ENCODE assay signal across 10 mouse cellular contexts in the genomic region with DNA sequence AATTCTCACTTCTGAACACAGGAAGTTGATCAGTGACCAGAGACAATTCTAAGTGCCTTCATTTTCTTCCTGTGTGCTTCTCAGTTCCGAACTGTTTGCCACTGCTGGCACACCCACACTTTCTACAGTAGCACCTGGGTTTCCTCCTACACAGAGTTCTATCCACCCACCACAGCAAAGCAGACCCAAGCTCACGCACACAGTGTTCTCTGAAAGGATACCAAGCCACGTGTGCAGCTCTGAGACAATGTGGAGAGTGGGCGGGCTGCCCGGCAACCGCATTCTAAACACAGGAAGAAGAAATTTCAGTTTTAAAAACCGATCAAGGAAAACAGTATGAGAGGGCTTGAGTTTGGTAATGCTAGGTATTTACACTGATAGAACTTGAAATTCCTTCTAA.
DNase-seq lines count a peak whose midpoint lies in the region; ATAC-seq lines count a peak whose summit lies in the region.
"Had no signal": no experiment of that assay in that cellular context is flagged by ENCODE, and none has a peak within 500 bp of the region (broad histone marks: within the 10 kb centered on the region; RNA-seq: fewer than 3 reads in every experiment).

No protein-coding gene starts in this region.

- no peaks in the 10 kb centered on the region for H3K9me3 ChIP-seq in forebrain, embryonic 10.5 days
- no peaks in the 10 kb centered on the region for H3K9me3 ChIP-seq in hindbrain, embryonic 14.5 days (ENCODE audit: control insufficient read depth, low read length)
- H3K9me3 ChIP-seq: limb, embryonic 12.5 days; neural tube, embryonic 15.5 days had no signal

- DNase-seq in frontal cortex, postnatal 36 days (ENCODE audit: low spot score in 2 of 2) = peak; percentile 82 to 91
- peak; percentile 79 to 89 for DNase-seq in left cerebral cortex, adult 18-20 months (ENCODE audit: low spot score in 2 of 2)
- DNase-seq in right cerebral cortex, postnatal 14 days = peak; percentile 69
- DNase-seq in forebrain, embryonic 10.5 days (ENCODE audit: extremely low spot score, low spot score) = no peak
- DNase-seq in cerebellum, adult 18-20 months = no peak
- DNase-seq in urinary bladder, postnatal 14 days (ENCODE audit: low spot score) = no peak
- no peak for DNase-seq in hindbrain, embryonic 14.5 days (ENCODE audit: low spot score)

- H3K27ac ChIP-seq in forebrain, embryonic 10.5 days = no peak overlapping the region
- H3K27ac ChIP-seq in hindbrain, embryonic 14.5 days = no peak overlapping the region
- H3K27ac ChIP-seq: limb, embryonic 12.5 days; neural tube, embryonic 15.5 days had no signal

- H3K4me3 ChIP-seq in forebrain, embryonic 10.5 days = no peak overlapping the region
- no peak overlapping the region for H3K4me3 ChIP-seq in hindbrain, embryonic 14.5 days (replicated peaks; ENCODE audit: low read length)
- H3K4me3 ChIP-seq: limb, embryonic 12.5 days; neural tube, embryonic 15.5 days had no signal

- no peaks in the 10 kb centered on the region for H3K36me3 ChIP-seq in forebrain, embryonic 10.5 days (replicated peaks)
- H3K36me3 ChIP-seq in hindbrain, embryonic 14.5 days (replicated peaks; ENCODE audit: control insufficient read depth, insufficient read depth) = no peaks in the 10 kb centered on the region
- H3K36me3 ChIP-seq: limb, embryonic 12.5 days; neural tube, embryonic 15.5 days had no signal

- WGBS in forebrain, embryonic 10.5 days = 93% methylated on average over 7 of the region's 7 CpGs
- WGBS in hindbrain, embryonic 14.5 days = 74% methylated on average over 7 of the region's 7 CpGs

- no peak overlapping the region for H3K4me2 ChIP-seq in hindbrain, embryonic 14.5 days (replicated peaks)
- H3K4me2 ChIP-seq: limb, embryonic 12.5 days; neural tube, embryonic 15.5 days had no signal

- H3K9ac ChIP-seq in hindbrain, embryonic 14.5 days = no peak overlapping the region
- H3K9ac ChIP-seq: limb, embryonic 12.5 days; neural tube, embryonic 15.5 days had no signal

- peak; percentile 91 for ATAC-seq in CD4-positive, CD25-positive, alpha-beta regulatory T cell, adult 4 months
- no peak for ATAC-seq in hindbrain, embryonic 14.5 days (ENCODE audit: low FRiP score)

- peaks cover 4% of the 10 kb centered on the region; the same call in 1 of the 2 replicates for H3K4me1 ChIP-seq in forebrain, embryonic 10.5 days
- H3K4me1 ChIP-seq in hindbrain, embryonic 14.5 days (replicated peaks; ENCODE audit: control insufficient read depth, insufficient read depth, low read length) = 0 out of 2 replicates have a peak, but pooled peaks cover 6% of the 10 kb centered on the region
- H3K4me1 ChIP-seq: neural tube, embryonic 15.5 days had no signal

- no peaks in the 10 kb centered on the region for H3K27me3 ChIP-seq in forebrain, embryonic 10.5 days (ENCODE audit: poor library complexity, severe bottlenecking)
- no peaks in the 10 kb centered on the region for H3K27me3 ChIP-seq in hindbrain, embryonic 14.5 days (ENCODE audit: control insufficient read depth, insufficient read depth, low read length)
- H3K27me3 ChIP-seq: limb, embryonic 12.5 days; neural tube, embryonic 15.5 days had no signal

Comparison
In these comparisons a context has a peak if more than half of its experiments do, and no peak if none do; other contexts are left out.
1. DNase-seq: peak in frontal cortex, postnatal 36 days (2 of 2), left cerebral cortex, adult 18-20 months (2 of 2) and right cerebral cortex, postnatal 14 days (single experiment); none in forebrain, embryonic 10.5 days (single experiment), cerebellum, adult 18-20 months (0 of 2), urinary bladder, postnatal 14 days (single experiment) and hindbrain, embryonic 14.5 days (single experiment).